ENCODE assay signal across 12 mouse cellular contexts in genomic region chr14:50802843-50803562, GRCm38 (mm10). TPM values are rescaled to one million over a fixed set of nuclear protein-coding genes. Genes with fewer than 3 reads are reported as not detected.
DNase-seq lines count a peak whose midpoint lies in the region; ATAC-seq and TF ChIP-seq lines count a peak whose summit lies in the region.
"Had no signal": no experiment of that assay in that cellular context is flagged by ENCODE, and none has a peak within 500 bp of the region (broad histone marks: within the 10 kb centered on the region; RNA-seq: fewer than 3 reads in every experiment).

No protein-coding gene starts in this region.

- no peaks in the 10 kb centered on the region for H3K27me3 ChIP-seq in forebrain, postnatal 0 days (ENCODE audit: insufficient read depth, low read length)
- H3K27me3 ChIP-seq in forebrain, embryonic 13.5 days, result no peaks in the 10 kb centered on the region
- H3K27me3 ChIP-seq in lung, embryonic 14.5 days (ENCODE audit: insufficient read depth, low read length), result no peaks in the 10 kb centered on the region
- H3K27me3 ChIP-seq: embryonic facial prominence, embryonic 15.5 days; heart, embryonic 13.5 days had no signal

- H3K4me2 ChIP-seq in forebrain, postnatal 0 days (ENCODE audit: low read depth), result no peak overlapping the region
- H3K4me2 ChIP-seq in forebrain, embryonic 13.5 days, result no peak overlapping the region
- no peak overlapping the region for H3K4me2 ChIP-seq in lung, embryonic 14.5 days
- H3K4me2 ChIP-seq: embryonic facial prominence, embryonic 15.5 days; heart, embryonic 13.5 days had no signal

- peak; percentile 75 for TF ChIP-seq CTCF in forebrain, postnatal 0 days (IDR thresholded peaks at IDR 0.05; ENCODE audit: low read depth)
- peak; percentile 62 for TF ChIP-seq CTCF in lung, embryonic 14.5 days (IDR thresholded peaks at IDR 0.05; ENCODE audit: low read depth)

- DNase-seq in forebrain, postnatal 0 days, result peak; percentile 54
- peak; percentile 57 for DNase-seq in lung, embryonic 14.5 days
- DNase-seq in lung, adult 18-20 months, result no peak
- peak; percentile 68 for DNase-seq in MEL-GATA-1-ER (ENCODE audit: extremely low read depth, low read depth)
- DNase-seq in forelimb bud, embryonic 11.5 days (ENCODE audit: low read depth, low spot score), result peak; percentile 34
- no peak for DNase-seq in ovary, postnatal 36 days (ENCODE audit: low spot score)
- no peak for DNase-seq in gastrocnemius, postnatal 36 days

- no peak overlapping the region for H3K4me3 ChIP-seq in forebrain, postnatal 0 days (ENCODE audit: low read depth, low read length)
- no peak overlapping the region for H3K4me3 ChIP-seq in forebrain, embryonic 13.5 days
- H3K4me3 ChIP-seq in lung, embryonic 14.5 days (ENCODE audit: low read depth, low read length), result no peak overlapping the region
- H3K4me3 ChIP-seq: embryonic facial prominence, embryonic 15.5 days; heart, embryonic 13.5 days had no signal

- H3K27ac ChIP-seq in forebrain, postnatal 0 days (ENCODE audit: low read depth, low read length), result no peak overlapping the region
- no peak overlapping the region for H3K27ac ChIP-seq in forebrain, embryonic 13.5 days
- no peak overlapping the region for H3K27ac ChIP-seq in lung, embryonic 14.5 days (ENCODE audit: low read depth)
- H3K27ac ChIP-seq: embryonic facial prominence, embryonic 15.5 days; heart, embryonic 13.5 days had no signal

- H3K9me3 ChIP-seq in forebrain, postnatal 0 days (ENCODE audit: low read length), result no peaks in the 10 kb centered on the region
- H3K9me3 ChIP-seq in forebrain, embryonic 13.5 days (replicated peaks), result no peaks in the 10 kb centered on the region
- no peaks in the 10 kb centered on the region for H3K9me3 ChIP-seq in lung, embryonic 14.5 days (ENCODE audit: low read depth, low read length)
- H3K9me3 ChIP-seq: embryonic facial prominence, embryonic 15.5 days; heart, embryonic 13.5 days had no signal

- no peaks in the 10 kb centered on the region for H3K36me3 ChIP-seq in forebrain, postnatal 0 days (ENCODE audit: insufficient read depth)
- H3K36me3 ChIP-seq in forebrain, embryonic 13.5 days (ENCODE audit: poor library complexity, severe bottlenecking), result no peaks in the 10 kb centered on the region
- H3K36me3 ChIP-seq in lung, embryonic 14.5 days (ENCODE audit: insufficient read depth), result no peaks in the 10 kb centered on the region
- H3K36me3 ChIP-seq: embryonic facial prominence, embryonic 15.5 days; heart, embryonic 13.5 days had no signal

- intact Hi-C loops in gastrocnemius, postnatal 36 days (cut with DNase I), result no loop called here

- no peak overlapping the region for H3K9ac ChIP-seq in forebrain, postnatal 0 days
- H3K9ac ChIP-seq in forebrain, embryonic 13.5 days, result no peak overlapping the region
- H3K9ac ChIP-seq in lung, embryonic 14.5 days, result no peak overlapping the region
- H3K9ac ChIP-seq: embryonic facial prominence, embryonic 15.5 days; heart, embryonic 13.5 days had no signal

- WGBS in forebrain, postnatal 0 days, result 59% methylated on average over 4 of the region's 4 CpGs
- 58% methylated on average over 4 of the region's 4 CpGs for WGBS in forebrain, embryonic 13.5 days
- 55% methylated on average over 4 of the region's 4 CpGs for WGBS in lung, embryonic 14.5 days

- ATAC-seq in forebrain, postnatal 0 days, result no peak
- ATAC-seq in forebrain, embryonic 13.5 days, result no peak
- no peak for ATAC-seq in lung, embryonic 14.5 days (ENCODE audit: insufficient read depth)
- ATAC-seq: activated CD4-positive, CD25-positive, alpha-beta regulatory T cell, adult 4 months had no signal

- H3K4me1 ChIP-seq in forebrain, postnatal 0 days (ENCODE audit: insufficient read depth), result no peaks in the 10 kb centered on the region
- H3K4me1 ChIP-seq in forebrain, embryonic 13.5 days, result 0 out of 2 replicates have a peak, but pooled peaks cover 3% of the 10 kb centered on the region
- H3K4me1 ChIP-seq in lung, embryonic 14.5 days (ENCODE audit: insufficient read depth), result no peaks in the 10 kb centered on the region

RNA-seq across cellular contexts. Expression of gene Ccnb1ip1, which starts 4.5 kb away (rescaled TPM):
- 0.19 TPM in 1 of 2 replicates, not detected in the other for total RNA-seq in forebrain, postnatal 0 days (2014; rRNA removed)
- 0.09 TPM in 1 of 2 replicates, not detected in the other for polyA plus RNA-seq in forebrain, postnatal 0 days (2015; fragmentation: Nextera tagmentation; extraction: Ambion mirVana)
- polyA plus RNA-seq in forebrain, embryonic 13.5 days (2015; fragmentation: Nextera tagmentation; extraction: Ambion mirVana), result not detected in 2 replicates
- not detected in 2 replicates for polyA plus RNA-seq in lung, embryonic 14.5 days (2014; fragmentation: Nextera tagmentation; extraction: Ambion mirVana)
- total RNA-seq in gastrocnemius, postnatal 36 days (2021), result under 1 TPM in 1 of 2 experiments, not detected in 1; 0.86 TPM
- total RNA-seq: left cerebral cortex, adult 18-20 months had no signal
- polyA plus RNA-seq: activated CD4-positive, CD25-positive, alpha-beta regulatory T cell, adult 4 months; embryonic facial prominence, embryonic 15.5 days; heart, embryonic 13.5 days had no signal

RNA-seq across cellular contexts. Expression of gene Parp2, which starts 4.6 kb away (rescaled TPM):
- total RNA-seq in forebrain, postnatal 0 days (2014; rRNA removed), result 33.2 and 35.7 TPM in 2 replicates
- polyA plus RNA-seq in forebrain, postnatal 0 days (2015; fragmentation: Nextera tagmentation; extraction: Ambion mirVana), result 30.3 and 34.4 TPM in 2 replicates
- polyA plus RNA-seq in forebrain, embryonic 13.5 days (2015; fragmentation: Nextera tagmentation; extraction: Ambion mirVana), result 65.0 and 67.2 TPM in 2 replicates
- 71.0 and 74.7 TPM in 2 replicates for polyA plus RNA-seq in lung, embryonic 14.5 days (2014; fragmentation: Nextera tagmentation; extraction: Ambion mirVana)
- 10 to 100 TPM in 1 of 2 experiments, 1 to 10 TPM in 1; 8.0 to 10.2 TPM for total RNA-seq in gastrocnemius, postnatal 36 days (2021)

RNA-seq across cellular contexts. Expression of gene Ttc5, which starts 17.7 kb away (rescaled TPM):
- 101 and 114 TPM in 2 replicates for total RNA-seq in forebrain, postnatal 0 days (2014; rRNA removed)
- 92.8 and 100 TPM in 2 replicates for polyA plus RNA-seq in forebrain, postnatal 0 days (2015; fragmentation: Nextera tagmentation; extraction: Ambion mirVana)
- 128 and 130 TPM in 2 replicates for polyA plus RNA-seq in forebrain, embryonic 13.5 days (2015; fragmentation: Nextera tagmentation; extraction: Ambion mirVana)
- 68.3 and 68.6 TPM in 2 replicates for polyA plus RNA-seq in lung, embryonic 14.5 days (2014; fragmentation: Nextera tagmentation; extraction: Ambion mirVana)
- 1 to 10 TPM; 5.8 to 7.1 TPM for total RNA-seq in gastrocnemius, postnatal 36 days (2021)

RNA-seq across cellular contexts. Expression of gene Olfr749, which starts 58.1 kb away (rescaled TPM):
- not detected in 2 replicates for total RNA-seq in forebrain, postnatal 0 days (2014; rRNA removed)
- not detected in 2 replicates for polyA plus RNA-seq in forebrain, postnatal 0 days (2015; fragmentation: Nextera tagmentation; extraction: Ambion mirVana)
- not detected in 2 replicates for polyA plus RNA-seq in forebrain, embryonic 13.5 days (2015; fragmentation: Nextera tagmentation; extraction: Ambion mirVana)
- not detected in 2 replicates for polyA plus RNA-seq in lung, embryonic 14.5 days (2014; fragmentation: Nextera tagmentation; extraction: Ambion mirVana)
- total RNA-seq in gastrocnemius, postnatal 36 days (2021), result not detected
- total RNA-seq: left cerebral cortex, adult 18-20 months had no signal
- polyA plus RNA-seq: activated CD4-positive, CD25-positive, alpha-beta regulatory T cell, adult 4 months; heart, embryonic 13.5 days had no signal

Comparison
In these comparisons a context has a peak if more than half of its experiments do, and no peak if none do; other contexts are left out.
1. DNase-seq: peak in forebrain, postnatal 0 days (single experiment), lung, embryonic 14.5 days (single experiment), MEL-GATA-1-ER (single experiment) and forelimb bud, embryonic 11.5 days (single experiment); none in lung, adult 18-20 months (0 of 2), ovary, postnatal 36 days (single experiment) and gastrocnemius, postnatal 36 days (0 of 2).